Mouse (Mus musculus) urinary bladder, postnatal 4 days (tissue): ENCODE measurements around the gene Mylk3.

ENCODE experiments used
- DNase-seq, 2 experiments: peaks; one replicate each; pipeline ENCODE4 v3.0.0; 2021 to 2022; ENCODE audit warnings: low spot score in 2 of 2

Mylk3 gene

DNA sequence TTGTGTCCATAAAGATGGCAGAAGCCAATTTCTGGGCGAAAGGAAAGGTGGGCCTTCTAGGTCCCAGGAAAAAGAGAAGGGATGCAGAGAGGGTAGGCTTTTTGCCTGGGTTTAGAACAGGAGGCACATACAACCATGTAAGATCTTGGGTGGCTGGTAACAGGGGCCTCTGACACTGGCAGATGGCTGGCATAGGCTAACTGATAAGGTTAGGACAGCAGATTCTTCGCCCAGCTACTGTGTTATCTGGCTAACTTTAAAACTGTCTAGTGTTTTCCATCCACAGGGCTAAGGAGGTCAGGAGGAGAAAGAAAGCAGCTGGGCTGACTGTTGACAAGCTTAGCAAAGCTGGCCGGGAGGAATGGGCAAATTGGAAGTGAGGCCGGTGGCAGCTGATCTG lies 67.6 kb downstream of the Mylk3 start:
- DNase-seq, result no peak

DNA sequence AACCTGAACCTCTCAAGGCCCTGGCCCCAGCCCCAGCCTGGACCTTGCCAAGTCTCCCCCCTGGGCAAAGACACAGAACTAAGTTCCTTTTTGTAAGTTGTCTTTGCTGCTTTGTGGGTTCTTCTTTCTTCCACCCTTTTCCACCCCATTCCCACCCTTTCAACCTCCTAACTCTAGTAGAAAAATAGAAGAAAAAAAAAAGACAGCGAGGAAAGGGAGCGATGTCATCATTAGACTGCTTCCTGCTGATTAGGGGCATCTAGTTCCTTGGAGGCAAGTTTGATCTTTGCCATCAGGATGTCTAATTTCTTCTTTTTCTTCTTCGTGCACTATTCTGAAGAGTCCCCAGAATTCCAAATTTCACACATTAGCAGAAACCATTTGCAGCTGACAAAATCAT lies 73.1 kb downstream of the Mylk3 start:
- DNase-seq, result no peak

DNA sequence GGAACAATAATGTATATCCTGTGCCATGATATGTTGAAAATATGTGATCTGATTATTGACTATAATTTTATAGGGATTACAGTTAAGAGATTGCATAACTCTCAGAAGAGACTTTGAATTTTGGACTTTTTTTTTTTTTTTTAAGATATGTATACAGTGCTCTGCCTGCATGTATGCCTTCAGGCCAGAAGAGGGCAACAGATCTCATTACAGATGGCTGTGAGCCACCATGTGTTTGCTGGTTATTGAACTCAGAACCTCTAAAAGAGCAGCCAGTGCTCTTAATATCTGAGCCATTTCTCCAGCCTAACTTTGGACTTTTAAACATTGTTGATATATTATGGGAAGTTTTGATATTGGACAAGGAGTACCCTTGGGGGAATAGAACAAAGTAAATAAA lies 74.4 kb downstream of the Mylk3 start:
- DNase-seq, result no peak

DNA sequence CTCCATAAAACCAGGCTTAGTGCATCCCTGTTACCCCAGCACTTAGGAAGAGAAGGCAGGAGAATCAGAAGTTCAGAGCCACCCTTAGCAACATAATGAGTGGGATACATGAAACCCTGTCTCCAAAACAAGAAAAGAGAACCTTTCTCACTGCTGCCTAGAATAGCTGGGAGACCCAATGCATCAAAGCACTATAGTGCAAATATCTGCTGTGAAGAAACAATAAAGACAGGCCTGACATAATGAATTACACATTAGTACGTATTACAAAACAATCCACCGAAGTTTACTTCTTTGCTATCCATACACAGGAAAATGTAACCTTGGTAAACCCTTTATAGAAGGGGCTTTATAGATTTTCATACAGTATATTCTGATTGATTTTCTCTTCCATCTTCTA lies 77.6 kb downstream of the Mylk3 start:
- no peak for DNase-seq

DNA sequence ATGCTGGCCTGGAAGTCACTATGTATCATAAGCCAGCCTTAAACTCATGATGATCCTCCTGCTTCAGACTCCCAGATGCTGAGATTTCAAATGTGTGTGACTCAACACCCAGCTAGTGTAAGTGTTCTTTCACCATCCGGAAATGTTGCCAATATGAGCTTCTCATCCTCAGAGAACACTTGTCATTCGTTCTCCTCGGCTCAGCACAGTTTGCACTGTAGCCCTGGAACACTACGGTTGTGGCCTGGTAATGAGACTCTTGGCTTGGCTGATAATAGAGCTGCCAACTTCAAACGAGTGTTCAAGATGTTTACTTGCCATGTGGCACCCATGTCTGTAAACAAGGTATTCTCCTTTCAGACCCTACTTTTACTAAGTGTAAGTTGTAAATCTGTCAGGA lies 82.6 kb downstream of the Mylk3 start:
- no peak for DNase-seq

DNA sequence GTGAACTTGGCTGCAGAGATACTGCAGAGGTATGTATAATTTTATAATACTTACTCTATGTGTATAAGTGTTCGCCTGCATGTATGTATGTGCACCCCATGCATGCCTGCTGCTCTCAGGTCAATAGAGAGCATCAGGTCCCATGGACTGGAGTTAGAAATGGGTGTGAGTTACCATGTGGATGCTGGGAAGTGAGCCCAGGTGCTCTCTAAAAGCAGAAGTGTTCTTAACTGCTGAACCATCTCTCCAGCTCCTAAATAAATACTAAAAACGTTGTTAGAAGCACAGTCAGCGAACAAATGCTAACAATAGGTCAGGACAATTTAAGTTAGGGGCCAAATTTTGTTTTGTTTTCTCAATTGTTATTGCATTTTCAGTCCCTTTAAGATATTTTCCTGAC lies 83.2 kb downstream of the Mylk3 start:
- no peak for DNase-seq

DNA sequence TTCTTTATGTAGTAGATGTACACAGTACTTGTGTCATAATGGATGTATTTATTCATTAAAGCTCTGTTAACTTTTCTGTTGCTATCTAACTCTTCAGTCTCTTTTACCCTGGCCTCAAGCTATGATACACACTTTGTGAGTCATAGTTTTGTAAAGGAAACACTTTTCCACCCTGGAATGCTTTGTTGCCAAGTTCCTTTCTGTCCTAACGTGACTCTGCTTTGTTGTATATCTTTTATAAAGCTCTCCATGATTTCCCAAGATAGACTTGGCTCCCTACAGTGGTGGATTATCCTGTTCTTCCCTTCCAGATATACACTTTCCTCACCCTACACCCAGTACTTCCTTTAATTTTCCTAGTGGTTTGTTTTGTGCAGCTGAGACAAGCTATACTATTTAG lies 84.2 kb downstream of the Mylk3 start:
- no peak for DNase-seq

DNA sequence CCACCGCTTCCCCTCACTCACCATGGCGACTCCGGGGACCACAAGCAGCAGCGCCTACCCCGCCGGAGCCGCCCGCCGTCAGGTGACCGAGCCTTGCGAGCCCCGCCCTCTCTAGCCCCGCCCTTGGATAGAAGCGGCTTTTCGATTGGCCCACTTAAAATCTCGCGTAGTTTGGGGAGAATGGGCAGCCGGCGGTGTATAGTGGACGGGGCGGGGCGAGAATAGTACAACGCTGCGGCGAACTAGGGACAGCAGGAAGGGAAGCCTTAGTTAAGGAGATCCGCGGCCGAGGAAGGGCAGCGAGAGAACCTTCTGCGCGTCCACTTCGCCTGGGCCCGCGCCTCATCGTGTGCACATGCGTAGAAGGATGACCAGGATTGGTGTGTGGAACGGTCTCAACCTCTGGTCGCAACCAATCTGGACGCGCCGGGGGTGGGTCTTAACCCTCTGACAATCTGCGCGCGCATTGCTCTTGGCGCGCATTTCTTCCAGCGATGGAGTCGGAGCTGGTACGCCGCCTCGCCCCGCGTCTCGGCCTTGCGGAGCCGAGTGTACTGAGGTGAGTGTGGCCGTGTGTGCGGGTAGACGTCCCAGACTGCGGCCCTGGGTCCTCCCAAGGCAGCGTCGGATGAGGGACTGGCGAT lies 86.6 kb downstream of the Mylk3 start, which contains the start of the genes Orc6 and Vps35:
Gene Orc6 (plus strand): TSS at position 199 of the 644 bp plus-strand sequence.
Gene Vps35 (minus strand): TSS at position 369 of the 644 bp plus-strand sequence.
- DNase-seq, result peak; percentile 92 to 96

DNA sequence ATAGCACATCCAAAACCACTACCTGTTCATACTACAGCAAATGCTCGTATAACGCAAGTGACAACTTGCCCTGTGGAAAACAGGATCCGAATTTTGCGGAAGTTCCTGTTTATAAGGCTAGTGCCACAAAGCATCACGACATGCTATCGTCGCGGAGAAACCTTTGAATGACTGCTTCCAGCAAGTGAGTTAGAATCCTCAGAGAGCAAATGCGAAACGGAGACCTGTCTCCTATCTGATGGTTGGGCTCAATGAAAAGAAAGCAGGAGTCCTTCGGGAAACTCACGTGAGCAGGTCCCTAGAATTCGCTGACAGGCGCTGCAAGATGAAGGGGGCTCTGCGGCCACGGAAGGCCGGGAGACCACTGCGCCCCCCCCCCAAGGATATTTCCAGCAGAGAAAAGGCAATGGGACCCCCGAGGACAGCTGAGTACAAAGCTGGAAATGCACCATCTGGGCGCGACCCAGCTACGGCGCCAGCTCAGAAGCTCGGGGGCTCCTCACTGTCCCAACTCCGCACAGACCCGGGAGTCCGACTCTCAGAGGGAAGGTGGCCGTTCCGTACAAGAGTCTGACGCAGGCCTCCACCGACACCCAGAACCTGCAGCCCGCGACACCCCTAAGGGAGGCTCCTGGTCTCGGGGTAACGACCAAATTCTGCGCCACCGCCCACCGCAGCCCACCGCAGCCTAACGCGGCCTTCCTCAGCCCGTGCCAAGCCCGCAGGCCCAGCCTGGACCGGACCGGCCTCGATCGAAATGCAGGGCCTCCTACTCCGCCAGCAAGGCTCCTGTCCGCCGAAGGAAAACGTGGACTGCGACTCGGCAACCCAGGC lies 87.3 kb downstream of the Mylk3 start:
- DNase-seq, result no peak

DNA sequence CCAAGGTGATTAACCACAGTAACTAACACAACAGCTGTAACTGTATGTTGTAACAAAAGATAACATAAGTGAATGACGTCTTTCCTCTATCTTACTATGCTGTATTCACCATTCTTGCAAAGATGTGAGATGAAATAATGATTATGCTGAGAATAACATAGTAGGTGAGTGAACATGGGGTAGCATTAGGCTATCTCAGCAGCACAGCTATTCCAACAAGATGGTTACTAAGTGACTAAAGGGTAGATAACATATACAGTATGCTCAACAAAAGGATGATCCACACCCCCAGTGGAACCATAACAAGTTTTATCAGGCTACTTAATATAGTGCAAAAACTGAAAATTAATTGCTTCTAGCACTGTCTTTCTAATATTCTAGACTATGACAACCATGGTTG lies 99.3 kb downstream of the Mylk3 start:
- DNase-seq, result no peak
